Mouse (Mus musculus): ENCODE data around the gene Rabepk. TPM values are rescaled to one million over a fixed set of nuclear protein-coding genes. Genes with fewer than 3 reads are reported as not detected.
"Not testable (repeated sequence)": the region's sequence is repeated elsewhere in the genome, so short reads cannot be mapped to it uniquely, and the experiment has no call there.

Gene Rabepk
- 16.6 and 22.5 TPM in 2 replicates for polyA plus RNA-seq (2011; ENCODE audit: insufficient read depth, insufficient read length, low replicate concordance, missing spikeins)

DNA sequence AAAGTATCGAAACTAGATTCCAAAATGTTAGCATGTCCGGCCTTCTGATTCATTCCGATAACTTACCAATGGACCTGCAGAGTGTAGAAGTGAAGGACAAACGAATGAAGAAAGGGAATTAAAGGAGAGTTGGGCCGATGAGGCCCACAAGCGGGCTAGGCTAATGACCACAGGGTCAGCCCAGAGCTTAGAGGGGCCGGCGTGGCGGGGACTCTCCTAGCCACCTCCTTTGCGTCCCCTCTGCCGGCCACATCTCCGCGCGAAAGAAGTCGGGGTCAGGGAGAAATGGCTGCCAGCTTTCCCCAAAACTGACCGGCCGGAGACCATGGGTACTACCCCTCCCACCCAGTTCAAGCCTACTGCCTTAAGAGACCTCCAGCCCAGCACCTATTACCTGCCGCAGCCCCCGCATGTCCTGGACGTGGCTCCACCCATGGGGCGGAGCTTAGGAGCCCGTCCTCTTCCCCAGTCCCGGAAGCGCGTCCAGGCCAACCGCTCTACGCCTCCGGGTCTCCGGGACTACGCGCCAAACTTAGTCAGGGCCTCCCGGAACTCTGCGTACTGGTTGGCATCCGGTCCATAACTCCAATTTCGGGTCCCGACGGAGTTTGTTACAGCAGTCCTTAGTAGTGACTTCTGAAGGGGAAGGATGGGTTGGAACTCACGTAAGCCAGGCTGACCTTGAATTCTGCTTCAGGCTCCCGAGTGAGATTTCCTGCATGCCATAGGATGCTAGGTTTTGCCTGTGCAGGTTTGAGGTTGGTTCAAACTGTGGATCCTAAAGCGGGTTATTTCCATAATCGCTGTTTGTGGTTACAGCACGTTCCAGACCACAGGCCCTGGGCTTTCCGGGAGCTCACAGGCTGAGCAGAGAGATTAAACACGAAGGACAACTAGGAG lies at the start of gene Rabepk:
Gene Rabepk (minus strand): TSS at position 556 of the 900 bp plus-strand sequence.
- H3K4me1 ChIP-seq (ENCODE audit: control insufficient read depth, insufficient read depth, low read length): no peaks in the 10 kb centered on the region; the same call in 1 of the 2 replicates
- peak within 1 kb of the TSS; percentile 30 for H3K27ac ChIP-seq (ENCODE audit: control insufficient read depth, insufficient read depth, low read depth, low read length, poor library complexity)
- peak; percentile 69; the same call in 1 of the 2 replicates for TF ChIP-seq POLR2A (IDR thresholded peaks at IDR 0.05; ENCODE audit: borderline replicate concordance, control insufficient read depth, low read depth, low read length)
- TF ChIP-seq CTCF (IDR thresholded peaks at IDR 0.05; ENCODE audit: control insufficient read depth, insufficient read depth, low read length): no peak
- WGBS: under 1% methylated on average over 44 of the region's 44 CpGs
- H3K4me3 ChIP-seq (replicated peaks; ENCODE audit: control insufficient read depth, low read depth, low read length): peak within 1 kb of the TSS; percentile 89

DNA sequence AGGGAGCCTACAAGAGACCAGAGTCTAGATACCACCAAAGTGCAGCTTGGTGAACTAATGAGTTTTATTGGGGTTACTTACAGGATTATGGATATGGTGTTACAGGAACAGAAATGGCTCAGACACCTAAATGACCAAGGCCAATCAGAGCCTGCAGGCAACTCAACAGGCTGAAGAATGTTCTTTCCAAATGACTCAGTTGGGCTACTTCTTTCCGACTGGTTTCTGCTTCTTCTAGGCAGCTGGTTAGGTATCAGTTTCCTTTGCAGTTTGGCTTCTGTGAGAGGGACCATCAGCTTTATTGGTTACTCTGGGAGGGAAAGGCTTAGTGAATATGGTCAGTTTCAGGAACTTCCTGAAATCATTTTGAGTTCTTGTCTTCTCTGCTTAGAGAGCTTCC lies 48.0 kb upstream of the Rabepk start:
- Histone ChIP-seq H3K4me1 (ENCODE audit: control insufficient read depth, insufficient read depth, low read length) (no peaks in the 10 kb centered on the region), H3K27ac (ENCODE audit: control insufficient read depth, insufficient read depth, low read depth, low read length, poor library complexity) (no peak overlapping the region), H3K4me3 (replicated peaks; ENCODE audit: control insufficient read depth, low read depth, low read length) (no peak overlapping the region)
- TF ChIP-seq CTCF (IDR thresholded peaks at IDR 0.05; ENCODE audit: control insufficient read depth, insufficient read depth, low read length) (no peak), POLR2A (IDR thresholded peaks at IDR 0.05; ENCODE audit: borderline replicate concordance, control insufficient read depth, low read depth, low read length) (no peak)
- WGBS: 95% methylated on average over 1 of the region's 1 CpGs

DNA sequence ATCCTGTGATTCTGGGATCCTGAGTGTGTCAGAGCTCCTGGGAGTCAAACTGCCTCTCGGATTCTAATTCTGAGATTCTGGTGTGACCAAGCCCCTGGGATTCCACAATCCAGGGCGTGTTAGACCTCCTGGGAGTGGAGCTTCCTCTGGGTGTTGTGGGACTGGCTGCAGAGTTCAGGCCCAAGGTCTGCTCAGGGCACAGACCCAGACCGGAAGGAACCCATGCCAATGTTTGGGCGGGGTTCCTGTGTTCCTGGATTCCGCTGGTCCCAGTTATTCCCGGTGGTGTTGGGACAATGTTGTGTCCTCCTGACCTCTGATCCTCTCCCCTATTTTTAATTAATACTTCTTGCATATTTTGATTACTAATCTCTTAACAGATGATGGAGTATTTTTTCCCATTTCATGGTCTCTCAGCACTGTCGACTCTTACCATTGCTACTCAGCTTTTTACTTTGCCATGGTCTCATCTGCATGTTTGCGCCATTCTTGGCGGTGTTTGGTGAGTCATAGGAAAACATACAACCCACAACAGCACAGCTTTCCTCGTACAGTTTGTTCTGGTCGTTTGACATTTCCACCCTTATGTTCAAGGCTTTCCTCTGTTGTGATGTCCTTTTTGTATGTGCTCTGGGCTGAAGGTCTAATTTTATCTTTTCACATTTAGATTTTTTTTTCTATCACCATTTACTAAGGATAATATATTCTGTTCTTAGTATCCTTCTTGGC lies 43.7 kb upstream of the Rabepk start:
- WGBS: 69% methylated on average over 11 of the region's 11 CpGs
- Histone ChIP-seq H3K27ac (ENCODE audit: control insufficient read depth, insufficient read depth, low read depth, low read length, poor library complexity) (no peak overlapping the region), H3K4me3 (replicated peaks; ENCODE audit: control insufficient read depth, low read depth, low read length) (no peak overlapping the region), H3K4me1 (ENCODE audit: control insufficient read depth, insufficient read depth, low read length) (no peaks in the 10 kb centered on the region)
- TF ChIP-seq CTCF (IDR thresholded peaks at IDR 0.05; ENCODE audit: control insufficient read depth, insufficient read depth, low read length): no peak
- no peak for TF ChIP-seq POLR2A (IDR thresholded peaks at IDR 0.05; ENCODE audit: borderline replicate concordance, control insufficient read depth, low read depth, low read length)

DNA sequence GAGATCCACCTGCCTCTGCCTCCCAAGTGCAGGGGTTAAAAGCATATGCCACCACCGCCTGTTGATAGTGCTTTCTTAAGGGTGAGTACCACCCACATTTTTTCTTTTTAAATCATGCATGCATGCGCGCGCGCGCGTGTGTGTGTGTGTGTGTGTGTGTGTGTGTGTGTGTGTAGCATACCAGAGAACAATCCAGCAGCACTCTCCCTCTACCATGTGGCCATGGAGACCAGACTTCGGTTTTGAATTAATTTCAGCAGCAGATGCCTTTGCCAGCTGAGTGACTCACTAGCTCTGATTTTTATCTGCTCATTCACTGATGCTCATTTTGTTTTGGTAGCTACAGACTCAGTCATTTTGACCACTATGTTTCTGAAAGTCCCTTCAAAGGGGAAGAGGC lies 42.0 kb upstream of the Rabepk start:
- WGBS: 87% methylated on average over 8 of the region's 8 CpGs
- H3K27ac ChIP-seq (ENCODE audit: control insufficient read depth, insufficient read depth, low read depth, low read length, poor library complexity): no peak overlapping the region
- TF ChIP-seq POLR2A (IDR thresholded peaks at IDR 0.05; ENCODE audit: borderline replicate concordance, control insufficient read depth, low read depth, low read length): no peak
- no peak for TF ChIP-seq CTCF (IDR thresholded peaks at IDR 0.05; ENCODE audit: control insufficient read depth, insufficient read depth, low read length)
- H3K4me3 ChIP-seq (replicated peaks; ENCODE audit: control insufficient read depth, low read depth, low read length): no peak overlapping the region
- no peaks in the 10 kb centered on the region for H3K4me1 ChIP-seq (ENCODE audit: control insufficient read depth, insufficient read depth, low read length)

- WGBS: 70% methylated on average over 5 of the region's 5 CpGs
Measured at GRCm38 (mm10) chr2:34840143-34840542, 40.4 kb upstream of the Rabepk start.

GRCm38 (mm10) chr2:34835669-34836068 lies 36.0 kb upstream of the Rabepk start:
- TF ChIP-seq POLR2A (IDR thresholded peaks at IDR 0.05; ENCODE audit: borderline replicate concordance, control insufficient read depth, low read depth, low read length): no peak
- TF ChIP-seq CTCF (IDR thresholded peaks at IDR 0.05; ENCODE audit: control insufficient read depth, insufficient read depth, low read length): no peak

More at GRCm38 (mm10) chr2:34840143-34840542, 40.4 kb upstream of the Rabepk start:
- not testable (repeated sequence) for H3K4me3 ChIP-seq (replicated peaks; ENCODE audit: control insufficient read depth, low read depth, low read length); H3K27ac ChIP-seq (ENCODE audit: control insufficient read depth, insufficient read depth, low read depth, low read length, poor library complexity); H3K4me1 ChIP-seq (ENCODE audit: control insufficient read depth, insufficient read depth, low read length)

DNA sequence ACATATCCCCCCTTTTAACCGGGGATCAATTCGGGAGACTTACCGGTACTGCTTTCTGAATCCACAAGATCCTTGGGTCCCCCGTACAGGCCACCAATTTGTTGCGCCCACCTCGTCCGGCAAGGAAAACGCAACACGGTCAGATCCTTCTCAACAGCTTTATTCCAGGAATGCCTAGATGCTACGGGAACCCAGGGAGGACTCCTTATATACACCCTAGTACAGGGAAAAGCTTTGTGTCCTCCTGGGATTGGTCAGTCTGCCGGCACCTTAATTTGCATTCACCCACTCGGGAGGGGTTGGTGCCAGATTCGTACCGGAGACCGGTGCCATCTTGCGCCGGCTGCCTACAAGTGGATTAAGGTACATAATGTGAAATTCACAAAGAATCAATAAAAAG lies 33.9 kb upstream of the Rabepk start:
- H3K4me3 ChIP-seq (replicated peaks; ENCODE audit: control insufficient read depth, low read depth, low read length): no peak overlapping the region
- TF ChIP-seq POLR2A (IDR thresholded peaks at IDR 0.05; ENCODE audit: borderline replicate concordance, control insufficient read depth, low read depth, low read length) (no peak), CTCF (IDR thresholded peaks at IDR 0.05; ENCODE audit: control insufficient read depth, insufficient read depth, low read length) (no peak)
- H3K27ac ChIP-seq (ENCODE audit: control insufficient read depth, insufficient read depth, low read depth, low read length, poor library complexity): no peak overlapping the region
- 88% methylated on average over 17 of the region's 17 CpGs for WGBS
- no peaks in the 10 kb centered on the region for H3K4me1 ChIP-seq (ENCODE audit: control insufficient read depth, insufficient read depth, low read length)

More at GRCm38 (mm10) chr2:34835669-34836068, 36.0 kb upstream of the Rabepk start:
- no peak overlapping the region for H3K27ac ChIP-seq (ENCODE audit: control insufficient read depth, insufficient read depth, low read depth, low read length, poor library complexity)
- no peak overlapping the region for H3K4me3 ChIP-seq (replicated peaks; ENCODE audit: control insufficient read depth, low read depth, low read length)
- WGBS: 59% methylated on average over 3 of the region's 3 CpGs
- no peaks in the 10 kb centered on the region for H3K4me1 ChIP-seq (ENCODE audit: control insufficient read depth, insufficient read depth, low read length)

- H3K27ac ChIP-seq (ENCODE audit: control insufficient read depth, insufficient read depth, low read depth, low read length, poor library complexity); H3K4me3 ChIP-seq (replicated peaks; ENCODE audit: control insufficient read depth, low read depth, low read length); H3K4me1 ChIP-seq (ENCODE audit: control insufficient read depth, insufficient read depth, low read length): not testable (repeated sequence)
- 42% methylated on average over 11 of the region's 11 CpGs for WGBS
Measured at GRCm38 (mm10) chr2:34832766-34833457, 33.2 kb upstream of the Rabepk start, which contains the start of gene Gm34653. Gm34653 (plus strand) TSS chr2:34833007.

GRCm38 (mm10) chr2:34830066-34830465 lies 30.4 kb upstream of the Rabepk start:
- WGBS: 96% methylated on average over 17 of the region's 17 CpGs

More at GRCm38 (mm10) chr2:34830066-34830465, 30.4 kb upstream of the Rabepk start:
- H3K4me1 ChIP-seq (ENCODE audit: control insufficient read depth, insufficient read depth, low read length); H3K4me3 ChIP-seq (replicated peaks; ENCODE audit: control insufficient read depth, low read depth, low read length); H3K27ac ChIP-seq (ENCODE audit: control insufficient read depth, insufficient read depth, low read depth, low read length, poor library complexity): not testable (repeated sequence)
